In genomic region chr4:119668596-119668995, GRCm38 (mm10) we compare ENCODE assay signal across 27 mouse cellular contexts. TPM values are rescaled to one million over a fixed set of nuclear protein-coding genes. Genes with fewer than 3 reads are reported as not detected.
"Had no signal": no experiment of that assay in that cellular context is flagged by ENCODE, and none has a peak within 500 bp of the region (broad histone marks: within the 10 kb centered on the region; RNA-seq: fewer than 3 reads in every experiment).

No protein-coding gene starts in this region.

- ATAC-seq: liver, embryonic 12.5 days had no signal

- H3K27ac ChIP-seq: kidney, postnatal 0 days; layer of hippocampus, adult 2 months; limb, embryonic 10.5 days; limb, embryonic 13.5 days; liver, embryonic 12.5 days; liver, embryonic 15.5 days; lung, embryonic 15.5 days; midbrain, embryonic 12.5 days; midbrain, embryonic 15.5 days; neural tube, embryonic 13.5 days; stomach, embryonic 15.5 days had no signal

- H3K27me3 ChIP-seq: limb, embryonic 13.5 days; liver, embryonic 15.5 days; lung, embryonic 15.5 days; midbrain, embryonic 12.5 days; midbrain, embryonic 15.5 days; neural tube, embryonic 13.5 days; stomach, embryonic 15.5 days had no signal

- H3K36me3 ChIP-seq: limb, embryonic 10.5 days; limb, embryonic 13.5 days; liver, embryonic 12.5 days; liver, embryonic 15.5 days; lung, embryonic 15.5 days; midbrain, embryonic 12.5 days; midbrain, embryonic 15.5 days; neural tube, embryonic 13.5 days; stomach, embryonic 15.5 days had no signal

- H3K9ac ChIP-seq: limb, embryonic 13.5 days; liver, embryonic 12.5 days; liver, embryonic 15.5 days; lung, embryonic 15.5 days; midbrain, embryonic 12.5 days; midbrain, embryonic 15.5 days; neural tube, embryonic 13.5 days; stomach, embryonic 15.5 days had no signal

- H3K4me3 ChIP-seq: layer of hippocampus, adult 2 months; limb, embryonic 10.5 days; limb, embryonic 13.5 days; liver, embryonic 12.5 days; liver, embryonic 15.5 days; lung, embryonic 15.5 days; midbrain, embryonic 12.5 days; midbrain, embryonic 15.5 days; myocyte; neural tube, embryonic 13.5 days; stomach, embryonic 15.5 days had no signal

- H3K9me3 ChIP-seq: limb, embryonic 10.5 days; limb, embryonic 13.5 days; liver, embryonic 12.5 days; liver, embryonic 15.5 days; lung, embryonic 15.5 days; midbrain, embryonic 12.5 days; midbrain, embryonic 15.5 days; neural tube, embryonic 13.5 days; stomach, embryonic 15.5 days had no signal

- DNase-seq: kidney, adult 2 months; layer of hippocampus, adult 9-11 months; liver; lung, adult 18-20 months; lung, postnatal 14 days; lung, postnatal 4 days; retina, postnatal 1 day; right cerebral cortex, postnatal 25 days had no signal

- H3K4me2 ChIP-seq: limb, embryonic 13.5 days; liver, embryonic 12.5 days; liver, embryonic 15.5 days; lung, embryonic 15.5 days; midbrain, embryonic 12.5 days; midbrain, embryonic 15.5 days; neural tube, embryonic 13.5 days; stomach, embryonic 15.5 days had no signal

- H3K4me1 ChIP-seq: limb, embryonic 10.5 days; limb, embryonic 13.5 days; liver, embryonic 12.5 days; liver, embryonic 15.5 days; lung, embryonic 15.5 days; stomach, embryonic 15.5 days had no signal

RNA-seq across cellular contexts. Expression of gene Guca2b, which starts 9.8 kb away (rescaled TPM):
- total RNA-seq: layer of hippocampus, adult 2 months; layer of hippocampus, postnatal 25 days; left cerebral cortex, adult 18-20 months; left cerebral cortex, postnatal 25 days; megakaryocyte progenitor cell, adult 5-6 weeks; megakaryocyte-erythroid progenitor cell, adult 5-6 weeks; monocyte, adult 5-6 weeks; neutrophil, adult 5-6 weeks had no signal
- polyA plus RNA-seq: limb, embryonic 10.5 days; limb, embryonic 13.5 days; lung, embryonic 15.5 days; midbrain, embryonic 12.5 days; midbrain, embryonic 15.5 days; myocyte; neural tube, embryonic 13.5 days had no signal

RNA-seq across cellular contexts. Expression of gene Guca2a, which starts 31.1 kb away (rescaled TPM):
- total RNA-seq: layer of hippocampus, adult 2 months; layer of hippocampus, postnatal 25 days; left cerebral cortex, adult 18-20 months; left cerebral cortex, postnatal 25 days; megakaryocyte progenitor cell, adult 5-6 weeks; megakaryocyte-erythroid progenitor cell, adult 5-6 weeks; monocyte, adult 5-6 weeks; neutrophil, adult 5-6 weeks had no signal
- polyA plus RNA-seq: limb, embryonic 10.5 days; limb, embryonic 13.5 days; liver, embryonic 12.5 days; liver, embryonic 15.5 days; lung, embryonic 15.5 days; midbrain, embryonic 12.5 days; midbrain, embryonic 15.5 days; myocyte; neural tube, embryonic 13.5 days had no signal
